Mouse (Mus musculus): ENCODE data around the gene Pla2g15. TPM values are rescaled to one million over a fixed set of nuclear protein-coding genes. Genes with fewer than 3 reads are reported as not detected.

Gene Pla2g15
- total RNA-seq, 2 experiments from 2014 or later, result 5.5 to 8.1 TPM

DNA sequence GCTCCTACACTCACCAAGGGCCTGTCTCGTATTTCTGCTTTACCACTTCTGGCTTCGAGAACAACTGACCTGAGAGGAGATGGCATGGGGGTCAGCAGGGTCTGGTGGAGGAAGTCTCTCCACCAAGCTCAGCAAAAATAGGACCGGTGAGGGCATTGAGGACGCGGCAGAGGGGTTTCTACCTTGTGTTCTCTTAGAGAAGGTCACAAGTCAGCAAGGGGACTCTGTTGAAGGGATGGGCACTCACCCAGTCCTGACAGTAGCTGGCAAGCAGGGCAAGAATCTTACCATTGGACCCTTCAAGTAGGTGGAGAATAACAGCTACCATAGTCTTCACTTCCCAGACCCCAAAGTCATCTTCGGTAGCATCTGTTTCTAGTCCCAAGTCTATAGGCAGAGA, 16.3 kb upstream of the Pla2g15 start:
- intact Hi-C loops (cut with DNase I), result no loop called here

DNA sequence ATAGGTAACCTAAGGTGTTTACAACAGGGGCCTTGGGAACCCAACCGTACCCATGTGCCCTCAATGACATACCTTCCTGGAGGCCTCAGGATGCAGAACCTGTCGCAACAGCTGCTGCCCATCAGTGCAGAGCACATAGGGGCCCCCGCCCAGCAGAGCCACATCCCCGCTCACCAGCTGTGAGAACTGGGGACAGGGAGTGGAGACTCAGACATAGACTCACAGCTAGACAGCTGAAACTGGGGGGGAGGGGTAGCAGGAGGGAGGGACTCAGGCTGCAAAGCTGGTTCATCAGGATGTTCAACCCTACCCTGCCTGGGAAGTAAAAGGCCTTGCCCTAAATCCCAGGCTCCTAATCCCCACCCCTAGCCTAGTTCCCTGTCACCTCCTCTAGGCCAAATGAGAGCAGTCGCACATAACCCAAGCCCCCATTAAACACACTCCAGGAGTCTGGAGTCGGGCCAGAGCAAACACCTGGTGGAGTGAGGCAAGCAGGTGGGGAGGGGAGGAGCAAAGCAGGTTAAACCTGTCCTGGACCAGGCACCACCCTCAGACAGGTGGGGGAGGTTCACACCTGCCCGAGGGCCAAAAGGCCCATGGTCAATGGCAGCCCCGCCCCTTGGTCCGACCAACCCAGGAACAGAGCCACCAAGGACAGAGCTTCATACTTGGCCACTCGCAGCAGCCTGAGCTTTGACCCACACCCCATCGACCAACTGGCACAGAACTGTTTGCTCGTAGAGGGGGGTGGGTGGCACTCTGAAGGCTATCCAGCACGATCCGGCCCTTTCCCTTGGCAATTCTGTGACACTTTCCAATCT, 15.2 kb upstream of the Pla2g15 start:
- no peak for DNase-seq
- intact Hi-C loops (cut with DNase I), result no loop called here

More for the DNA sequence above, 16.3 kb upstream of the Pla2g15 start:
- DNase-seq, result no peak

DNA sequence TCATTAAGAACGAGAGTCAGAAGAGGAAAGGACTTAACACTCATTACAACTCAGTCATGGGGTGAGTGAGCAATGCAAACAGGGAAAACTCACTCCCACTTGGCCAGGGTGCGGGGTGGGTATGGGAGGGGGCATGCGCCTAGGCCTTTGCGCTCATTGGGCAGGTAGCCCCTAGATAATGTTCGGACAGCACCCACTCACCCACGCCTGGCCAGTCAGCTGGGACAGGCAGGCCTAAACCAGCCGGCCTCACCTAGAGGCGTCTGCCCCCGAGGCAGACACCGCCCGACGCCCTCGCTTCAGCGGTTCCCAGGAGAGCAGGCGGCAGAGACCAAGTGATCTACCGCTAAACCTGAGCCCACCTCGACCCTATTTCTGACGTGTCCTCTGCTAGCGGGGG, 14.5 kb upstream of the Pla2g15 start:
- DNase-seq, result no peak
- intact Hi-C loops (cut with DNase I), result no loop called here

DNA sequence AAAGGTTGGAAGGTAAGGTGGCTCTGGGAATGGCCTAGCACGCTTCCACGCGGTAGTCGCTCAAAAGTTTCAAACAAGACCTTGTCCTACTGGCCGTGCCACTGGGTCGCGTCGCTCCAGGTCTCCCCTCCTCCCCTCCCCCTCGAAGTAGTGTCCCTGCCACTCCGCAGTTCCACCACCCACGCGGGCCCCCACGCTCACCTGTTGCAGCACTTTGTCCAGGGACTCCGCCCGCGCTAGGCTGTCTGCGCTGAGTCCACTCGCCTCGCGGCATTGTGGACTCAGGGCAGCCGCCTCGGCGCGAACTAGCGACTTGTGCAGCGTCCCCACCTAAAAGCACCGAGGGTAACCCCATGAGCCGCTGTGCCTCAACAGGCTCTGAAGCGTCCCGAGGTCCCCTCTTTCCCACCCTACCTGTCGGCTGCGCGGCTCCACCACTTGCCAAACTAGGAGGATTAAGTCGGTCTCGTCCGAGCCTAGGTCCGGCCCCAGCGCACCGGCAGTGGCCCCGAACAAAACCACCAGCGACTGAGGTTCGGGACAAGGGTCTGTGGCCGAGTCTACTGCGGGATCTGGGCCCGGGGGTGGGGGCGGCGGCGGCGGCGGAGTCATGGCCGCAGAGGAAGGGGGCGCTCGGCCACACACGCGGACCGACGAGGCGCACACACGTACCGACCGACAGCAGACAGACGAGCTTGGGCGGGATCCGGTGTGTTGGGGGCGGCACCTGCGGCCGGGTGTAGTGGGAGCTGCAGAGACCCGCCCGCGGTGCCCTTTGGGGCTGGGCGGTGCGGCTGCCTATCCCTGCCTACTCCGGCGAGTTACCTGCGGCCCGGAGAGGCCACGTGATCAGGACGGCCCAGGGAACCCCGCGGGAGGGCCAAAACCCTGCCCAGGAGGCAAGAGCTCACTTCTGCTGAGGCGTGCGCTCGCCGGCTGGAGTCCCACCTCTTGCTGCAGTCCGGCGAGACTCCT, 13.8 kb upstream of the Pla2g15 start, which contains the start of gene Esrp2:
Gene Esrp2, minus strand, starts transcription at position 819 of the 975 bp plus-strand sequence.
- intact Hi-C loops (cut with DNase I), result no loop called here
- DNase-seq, result peak; percentile 46 to 58

DNA sequence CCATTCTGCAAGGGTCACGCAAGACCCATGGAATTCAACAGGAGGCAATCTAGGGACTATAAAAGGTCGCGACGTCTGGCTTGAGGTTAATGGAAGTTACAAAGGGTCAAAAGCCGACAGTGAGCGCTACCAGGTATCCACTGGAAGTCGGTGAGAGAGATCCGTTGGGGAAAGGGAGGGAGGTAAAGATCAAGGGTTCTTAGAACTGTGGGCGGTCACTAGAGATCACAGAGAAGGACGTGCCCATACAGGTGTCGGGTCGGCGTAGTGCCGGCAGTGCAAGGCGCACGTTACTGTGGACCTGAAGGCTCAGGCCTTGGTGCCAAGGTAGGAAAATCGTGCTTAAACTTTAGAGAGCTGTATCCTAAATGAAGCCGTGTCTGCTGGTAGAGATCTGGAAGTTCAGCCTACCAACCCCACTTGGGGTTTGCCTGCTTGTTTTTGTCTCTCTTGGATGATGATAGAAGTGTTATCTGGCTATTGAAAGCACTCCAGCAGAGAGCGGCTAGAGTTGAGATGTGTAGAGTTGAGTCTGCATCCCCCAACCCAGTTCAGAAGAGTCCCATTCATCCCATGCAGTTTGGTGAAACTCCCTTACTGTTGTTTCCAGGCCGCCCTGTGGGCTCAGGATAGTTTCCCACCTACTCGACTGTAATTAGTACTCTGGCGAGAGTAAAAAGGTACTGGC, 12.8 kb upstream of the Pla2g15 start:
- intact Hi-C loops (cut with DNase I), result no loop called here
- no peak for DNase-seq

DNA sequence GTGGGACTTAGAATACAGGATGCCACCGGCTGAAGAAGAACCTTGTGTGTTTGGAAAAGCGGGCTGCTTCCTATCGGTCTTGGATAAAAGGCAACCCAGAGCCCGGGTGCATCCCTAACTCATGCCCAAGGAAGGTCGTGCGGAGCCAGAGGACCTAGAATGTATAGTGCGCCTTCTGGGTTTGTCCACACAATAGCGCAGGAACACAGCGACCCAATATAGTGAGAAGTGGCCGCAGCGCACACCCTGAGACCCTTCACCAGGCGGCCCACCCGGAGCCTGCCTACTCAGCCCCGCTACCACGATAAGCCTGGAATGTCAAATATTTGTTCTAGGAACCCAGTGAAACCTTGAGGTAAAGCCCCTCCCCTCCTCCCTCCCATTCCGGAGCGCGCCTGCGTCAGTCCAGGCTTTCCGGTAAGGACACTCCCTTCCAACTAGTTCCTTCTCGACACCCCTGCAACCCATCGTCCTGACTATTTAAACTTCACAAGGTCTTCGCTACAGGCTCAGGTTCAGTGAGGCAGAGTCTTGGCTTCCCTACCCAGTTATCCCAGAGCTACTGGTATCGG, 12.2 kb upstream of the Pla2g15 start:
- intact Hi-C loops (cut with DNase I), result no loop called here
- peak; percentile 57 to 59 for DNase-seq

DNA sequence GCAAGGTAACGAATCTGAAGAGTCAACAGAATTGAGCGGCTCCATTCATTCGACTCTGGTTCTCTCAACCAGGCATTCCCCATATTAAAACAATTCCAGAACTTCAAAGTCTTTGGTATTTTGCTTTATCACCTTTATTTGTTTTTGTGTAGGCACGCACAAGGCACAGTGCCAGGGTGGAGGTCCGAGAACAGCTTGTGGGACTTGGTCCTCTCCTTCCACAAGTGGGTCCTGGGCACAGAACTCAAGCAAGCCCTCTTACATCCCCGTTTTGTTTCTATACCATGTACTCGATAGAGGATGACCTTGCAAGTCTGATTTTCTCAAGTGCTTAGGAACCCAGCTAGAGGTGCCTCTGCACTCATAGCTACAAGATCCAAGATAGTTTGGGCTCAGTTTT, 11.6 kb upstream of the Pla2g15 start:
- no peak for DNase-seq
- intact Hi-C loops (cut with DNase I), result no loop called here

DNA sequence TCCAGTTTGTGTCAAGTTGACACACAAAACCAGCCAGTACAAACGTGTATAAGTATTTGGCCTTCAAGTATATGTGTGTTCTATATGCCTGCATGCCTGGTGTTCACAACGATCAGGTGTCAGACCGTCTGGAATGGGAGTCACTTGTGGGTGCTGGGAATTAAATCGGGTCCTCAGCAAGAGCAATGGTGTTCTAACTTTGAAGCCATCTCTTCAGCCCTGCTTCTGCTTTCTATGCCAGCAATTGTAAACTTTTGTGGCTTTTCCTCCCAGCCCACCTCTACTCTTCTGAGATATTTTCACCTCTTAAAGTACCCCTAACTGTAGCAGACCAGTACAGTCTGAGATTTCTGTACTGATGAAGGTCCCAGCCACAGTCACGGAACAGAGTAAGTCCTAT, 10.0 kb upstream of the Pla2g15 start:
- no peak for DNase-seq

DNA sequence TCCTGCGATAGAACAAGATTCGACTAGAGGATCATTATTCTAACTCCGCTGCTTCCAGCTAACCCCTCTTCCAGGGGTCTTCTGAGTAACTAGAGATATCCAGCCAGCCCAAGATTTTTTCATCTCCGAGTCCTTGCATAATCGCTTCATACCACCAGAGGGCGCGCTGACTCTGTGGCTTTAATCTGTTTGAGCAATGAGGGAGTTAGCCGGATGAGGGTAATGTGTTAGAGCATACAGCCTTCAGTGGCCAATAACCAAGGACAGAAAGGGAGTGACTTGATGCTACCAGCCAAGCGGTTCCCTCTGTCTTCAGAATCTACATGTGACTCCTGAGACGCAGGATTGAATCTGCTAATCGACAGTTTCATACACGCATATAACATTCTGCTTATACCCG, 9.4 kb upstream of the Pla2g15 start:
- peak; percentile 81 to 88 for DNase-seq
- intact Hi-C loops (cut with DNase I), result loop anchor here (1.0 to 5.0 kb wide), 4 partner anchors 28 to 86 kb away; partner anchors contain the start of genes Prmt7, Slc7a6 and Slc7a6os

More for the DNA sequence above, 10.0 kb upstream of the Pla2g15 start:
- intact Hi-C loops (cut with DNase I), result loop anchor here (1.0 to 5.0 kb wide), 4 partner anchors 29 to 86 kb away; partner anchors contain the start of genes Prmt7, Slc7a6 and Slc7a6os

DNA sequence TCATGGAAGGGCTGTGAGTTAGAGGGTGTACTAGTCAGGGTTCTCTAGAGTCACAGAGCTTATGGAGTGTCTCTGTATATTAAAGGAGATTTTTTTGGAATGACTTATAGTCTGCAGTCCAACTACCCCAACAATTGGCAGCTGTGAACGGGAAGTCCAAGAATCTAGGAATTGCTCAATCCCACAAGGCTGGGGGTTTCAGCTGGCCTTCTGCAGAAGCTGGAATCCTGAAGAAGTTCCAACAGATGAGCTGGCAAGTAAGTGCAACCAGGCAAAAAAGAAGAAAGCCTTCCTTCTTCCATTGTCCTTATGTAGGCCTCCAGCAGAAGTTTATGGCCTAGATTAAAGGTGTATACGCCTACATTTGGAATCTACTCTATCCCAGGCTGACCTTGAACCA, 4.9 kb upstream of the Pla2g15 start:
- intact Hi-C loops (cut with DNase I), result no loop called here
- DNase-seq, result no peak

DNA sequence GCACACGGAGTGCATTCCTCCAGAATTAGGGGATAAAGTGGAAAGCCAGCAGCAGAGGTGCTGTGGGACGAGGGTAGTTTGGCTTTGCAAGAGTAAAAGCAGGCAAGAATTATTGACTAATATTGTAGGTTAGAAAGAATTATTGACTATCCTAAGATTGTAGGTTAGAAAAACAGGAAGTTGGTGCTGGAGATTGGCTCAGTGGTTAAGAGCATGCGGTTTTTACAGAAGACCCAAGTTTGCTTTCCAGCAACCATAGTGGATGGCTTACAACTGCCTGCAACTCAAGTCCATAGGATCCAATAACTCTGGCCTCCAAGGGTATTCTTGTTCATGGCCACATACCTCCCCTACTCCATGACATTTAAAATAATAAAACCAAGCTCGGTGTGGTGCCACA, 4.2 kb upstream of the Pla2g15 start:
- intact Hi-C loops (cut with DNase I), result no loop called here

DNA sequence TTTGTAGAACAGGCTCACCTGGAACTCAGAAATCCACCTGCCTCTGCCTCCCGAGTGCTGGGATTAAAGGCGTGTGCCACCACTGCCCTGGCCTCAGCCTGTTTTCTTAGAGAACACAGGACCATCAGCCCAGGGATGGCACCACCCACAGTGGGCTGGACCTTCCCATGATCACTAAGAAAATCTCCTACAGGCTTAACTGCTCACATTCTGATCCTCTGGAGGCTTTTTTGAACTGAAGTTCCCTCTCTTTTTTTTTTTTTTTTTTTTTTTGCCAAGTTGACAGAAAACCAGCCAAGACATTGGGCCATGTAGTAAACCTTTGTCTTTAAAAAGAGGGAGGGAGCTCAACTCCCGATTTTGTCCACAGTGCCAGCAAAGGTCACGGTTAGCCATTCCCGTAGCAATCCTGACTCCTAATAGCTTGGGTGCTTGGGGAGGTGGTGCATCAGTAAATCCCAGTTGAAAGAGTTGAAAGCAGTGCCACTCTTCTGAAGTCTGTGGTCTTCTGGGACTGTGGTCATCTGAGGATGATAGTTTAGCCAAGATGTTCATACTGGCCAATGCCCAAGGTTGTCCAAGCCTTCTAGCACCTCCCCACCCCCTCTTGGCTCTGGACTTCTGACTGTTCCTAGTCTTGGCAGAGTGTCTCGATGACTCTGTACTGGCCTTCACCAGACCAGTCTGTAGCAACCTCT, 2.2 kb upstream of the Pla2g15 start:
- intact Hi-C loops (cut with DNase I), result no loop called here
- DNase-seq, result no peak

More for the DNA sequence above, 4.2 kb upstream of the Pla2g15 start:
- DNase-seq, result no peak

DNA sequence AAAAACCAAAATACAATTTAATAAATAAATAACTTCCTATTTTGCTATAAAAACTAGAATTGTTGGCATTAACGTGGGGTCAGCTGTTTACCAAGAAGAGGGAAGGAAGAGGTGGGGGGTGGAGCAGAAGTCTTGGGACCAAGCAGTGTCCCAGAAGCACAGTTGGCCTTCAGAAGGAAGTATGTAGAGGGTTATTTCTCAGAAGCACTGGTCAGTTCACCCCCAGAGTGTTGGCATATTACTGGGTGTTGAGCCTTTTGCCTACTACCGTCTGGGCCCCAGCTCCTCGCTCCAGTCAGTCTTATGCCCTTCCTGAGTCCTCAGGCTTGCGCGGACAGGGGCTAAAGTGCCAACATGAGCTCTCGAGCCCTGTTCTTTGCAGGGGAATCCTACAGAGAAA, 1.2 kb upstream of the Pla2g15 start:
- no peak for DNase-seq
- intact Hi-C loops (cut with DNase I), result no loop called here

DNA sequence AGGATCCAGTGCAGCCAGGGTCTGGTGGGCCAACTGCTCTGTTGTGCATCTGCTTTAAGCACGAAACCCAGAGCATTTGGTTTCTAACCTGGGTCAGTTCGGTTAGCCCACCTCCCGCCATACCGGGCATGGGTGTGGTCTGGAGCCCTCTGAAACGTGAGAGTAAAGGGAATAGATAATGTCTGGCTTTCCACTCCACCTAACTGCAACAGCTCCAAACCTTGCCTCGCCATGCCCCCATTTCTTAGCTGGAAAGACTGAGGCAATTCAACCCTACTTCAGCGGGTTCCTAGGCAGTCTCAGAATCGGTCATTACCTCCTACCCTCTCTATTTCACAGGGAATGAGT, 428 bp downstream of the Pla2g15 start:
- no peak for DNase-seq
- intact Hi-C loops (cut with DNase I), result no loop called here

DNA sequence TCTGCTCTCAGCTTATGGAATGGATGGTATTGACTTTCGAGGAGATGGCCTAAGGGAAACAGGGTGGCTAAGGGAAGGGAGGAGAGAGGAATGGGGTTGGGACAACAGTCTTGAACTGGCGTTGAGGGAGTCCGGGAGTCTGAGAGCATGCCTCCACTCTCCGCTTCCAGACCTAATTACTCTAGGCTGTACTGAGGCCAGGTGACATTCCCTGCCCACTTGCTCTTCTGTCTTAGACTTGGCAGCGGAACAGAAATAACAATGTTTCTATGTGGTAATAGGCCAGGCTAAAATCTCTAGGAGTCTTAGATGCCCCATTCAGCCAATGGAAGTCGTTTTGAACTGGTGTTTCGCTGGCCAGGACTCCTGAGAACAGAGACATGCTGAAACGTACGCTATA, 842 bp downstream of the Pla2g15 start:
- no peak for DNase-seq
- intact Hi-C loops (cut with DNase I), result no loop called here

DNA sequence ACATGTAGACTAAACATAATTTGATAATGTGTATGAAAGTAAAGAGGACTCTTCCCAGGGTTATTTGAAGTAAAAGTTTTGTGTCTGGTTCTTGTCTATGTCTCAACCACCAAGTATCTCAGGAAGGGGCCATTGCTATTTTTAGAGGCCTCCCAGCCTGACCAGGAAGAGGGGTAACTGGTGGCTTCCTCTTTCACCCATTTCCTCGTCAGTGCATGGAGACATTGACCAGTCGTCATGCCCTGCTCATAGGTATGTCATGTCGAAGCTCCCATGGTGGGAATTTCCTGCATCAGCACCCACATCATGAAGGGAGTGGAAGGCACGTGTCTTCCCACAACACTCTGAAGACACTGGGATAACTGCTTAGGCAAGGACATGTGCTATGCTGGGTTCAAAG, 2.7 kb downstream of the Pla2g15 start:
- intact Hi-C loops (cut with DNase I), result no loop called here
- no peak for DNase-seq

DNA sequence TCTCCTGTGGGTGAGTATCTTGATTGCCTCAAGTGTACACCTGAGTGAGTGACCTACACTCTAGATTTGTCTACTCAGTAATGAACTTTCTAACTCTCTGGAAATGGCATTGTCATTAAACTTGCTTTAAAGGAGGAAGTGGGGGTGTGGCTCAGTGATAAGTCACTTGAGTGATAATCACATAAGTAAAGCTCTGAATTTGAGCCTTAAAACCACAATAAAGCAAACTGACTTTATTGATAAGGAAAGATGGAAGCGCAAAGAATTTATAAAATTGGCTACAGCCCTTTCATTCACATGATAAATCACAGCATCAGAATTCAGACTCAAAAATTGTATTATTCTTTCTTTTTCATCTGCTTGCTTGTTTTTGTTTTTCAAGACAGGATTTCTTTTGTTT, 7.2 kb downstream of the Pla2g15 start:
- no peak for DNase-seq
- intact Hi-C loops (cut with DNase I), result no loop called here

DNA sequence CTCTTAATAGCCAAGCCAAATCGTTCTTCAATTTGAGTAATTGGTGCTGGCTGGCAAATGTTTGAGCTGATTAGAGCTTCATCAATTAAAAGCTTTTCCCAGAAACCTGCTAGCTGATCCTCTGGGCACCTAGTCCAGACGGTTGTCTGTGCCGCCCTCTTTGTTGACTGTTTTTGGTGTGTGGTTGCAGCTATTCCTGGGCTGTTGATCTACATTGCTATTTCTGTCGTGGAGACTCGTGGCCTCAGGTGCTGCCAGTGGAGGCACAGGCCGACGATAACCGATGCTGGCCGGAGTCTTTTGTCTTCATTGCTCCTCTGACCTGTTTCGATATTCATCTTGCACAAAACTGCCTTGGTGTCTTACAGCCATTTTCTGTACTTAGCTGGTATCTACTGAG, 8.2 kb downstream of the Pla2g15 start:
- intact Hi-C loops (cut with DNase I), result no loop called here
- no peak for DNase-seq

DNA sequence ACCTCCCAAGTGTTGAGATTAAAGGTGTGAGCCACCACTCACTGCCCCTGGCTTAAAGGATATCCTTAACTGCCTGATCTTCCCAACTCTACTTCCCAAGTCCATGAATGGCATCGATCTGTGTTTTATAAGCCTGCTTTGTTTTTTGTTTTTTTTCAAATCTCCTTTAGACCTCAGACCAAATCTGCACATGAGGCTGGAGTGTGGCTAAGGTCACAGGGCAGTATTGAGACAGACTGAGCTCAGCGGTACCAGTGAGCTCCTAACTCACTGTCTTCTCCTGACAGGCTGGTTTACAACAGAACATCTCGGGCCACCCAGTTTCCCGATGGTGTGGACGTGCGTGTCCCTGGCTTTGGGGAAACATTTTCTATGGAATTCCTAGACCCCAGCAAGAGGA, 9.7 kb downstream of the Pla2g15 start:
- DNase-seq, result no peak
- intact Hi-C loops (cut with DNase I), result no loop called here

DNA sequence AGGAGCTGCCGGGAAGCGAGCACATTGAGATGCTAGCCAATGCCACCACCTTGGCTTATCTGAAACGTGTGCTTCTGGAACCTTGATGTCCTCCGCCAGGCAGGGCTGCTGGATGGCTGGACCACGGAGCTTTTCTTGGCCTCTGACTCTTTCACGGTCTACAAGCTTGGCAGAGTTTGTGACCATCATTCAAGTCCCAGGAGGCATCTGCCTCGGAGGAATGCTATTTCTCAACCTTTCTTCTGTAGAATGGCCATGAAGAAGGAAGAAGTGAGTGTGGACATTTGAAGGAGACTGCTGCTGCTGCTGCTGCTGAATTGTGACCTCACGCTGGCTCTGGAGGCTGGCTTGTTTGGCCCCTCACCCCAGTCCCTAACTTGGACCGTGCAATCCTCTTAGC, 13.1 kb downstream of the Pla2g15 start:
- intact Hi-C loops (cut with DNase I), result no loop called here

More for the DNA sequence above, 13.1 kb downstream of the Pla2g15 start:
- DNase-seq, result no peak
